Mouse (Mus musculus) heart, adult 11 months (tissue): ENCODE measurements around the gene Pde4d.

ENCODE experiments used
- DNase-seq: peaks from one replicate; pipeline ENCODE4 v3.0.0; 2022

Gene Pde4d

GRCm38 (mm10) chr13:109427541-109427940 is 977.8 kb downstream of the Pde4d start:
- peak; percentile 66 for DNase-seq

GRCm38 (mm10) chr13:109429544-109429943 is 979.8 kb downstream of the Pde4d start:
- DNase-seq: peak; percentile 54

- no peak for DNase-seq
These were observed 987.6 kb downstream of the Pde4d start for GRCm38 (mm10) chr13:109437231-109437776.

- no peak for DNase-seq
These were observed 989.9 kb downstream of the Pde4d start for GRCm38 (mm10) chr13:109439436-109440161.

GRCm38 (mm10) chr13:109440331-109440730 is 990.6 kb downstream of the Pde4d start:
- DNase-seq: peak; percentile 98

DNA sequence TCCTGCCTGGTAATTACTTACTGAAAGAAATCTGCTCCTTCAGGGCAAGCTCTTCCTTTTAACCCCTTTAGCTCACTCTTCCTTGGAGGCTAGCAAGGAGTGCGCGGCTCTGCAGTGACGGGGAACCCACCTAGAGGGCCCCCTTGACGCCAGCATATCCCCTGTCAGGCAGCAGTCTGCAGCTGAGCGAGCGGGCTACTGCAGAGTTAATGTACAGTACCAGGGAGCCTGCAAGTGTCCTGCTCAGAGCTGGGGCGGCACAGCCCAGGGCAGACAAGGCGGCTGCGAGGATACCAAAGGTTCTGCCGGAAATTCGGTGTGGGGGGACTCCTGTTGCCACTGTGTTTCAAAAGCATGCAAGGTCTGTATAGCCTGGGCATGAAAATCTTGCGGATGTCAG is 991.1 kb downstream of the Pde4d start:
- peak; percentile 98 for DNase-seq

DNA sequence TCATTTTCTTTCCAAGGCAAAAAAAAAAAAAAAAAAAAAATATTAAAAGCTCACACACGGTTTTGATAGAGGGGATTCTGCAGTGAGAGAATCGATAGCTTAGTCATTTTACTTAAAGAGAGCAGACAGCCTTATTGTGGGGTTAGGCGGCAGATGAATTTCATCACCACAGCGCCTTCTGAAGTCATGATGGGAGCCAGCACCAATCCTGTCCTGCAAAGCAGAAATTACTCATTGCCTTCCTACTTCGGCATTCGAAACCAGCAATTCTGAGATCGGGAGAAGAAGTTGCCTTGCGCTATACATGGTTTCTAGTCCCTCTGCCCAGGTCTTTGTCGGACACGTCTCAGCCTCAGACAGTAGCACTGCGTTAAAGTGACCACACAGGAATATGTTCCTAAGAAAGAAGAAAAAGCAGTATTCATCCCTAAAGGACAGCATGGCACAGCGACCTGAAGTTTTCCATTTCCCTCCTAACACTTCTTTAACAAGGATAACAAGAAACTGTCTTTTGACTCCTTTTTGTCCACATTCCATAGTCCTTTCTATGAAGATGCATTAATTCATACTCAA is 991.7 kb downstream of the Pde4d start:
- DNase-seq: peak; percentile 91

GRCm38 (mm10) chr13:109446138-109446537 is 996.4 kb downstream of the Pde4d start:
- DNase-seq: peak; percentile 78

GRCm38 (mm10) chr13:109448121-109448520 is 998.4 kb downstream of the Pde4d start:
- DNase-seq: no peak

DNA sequence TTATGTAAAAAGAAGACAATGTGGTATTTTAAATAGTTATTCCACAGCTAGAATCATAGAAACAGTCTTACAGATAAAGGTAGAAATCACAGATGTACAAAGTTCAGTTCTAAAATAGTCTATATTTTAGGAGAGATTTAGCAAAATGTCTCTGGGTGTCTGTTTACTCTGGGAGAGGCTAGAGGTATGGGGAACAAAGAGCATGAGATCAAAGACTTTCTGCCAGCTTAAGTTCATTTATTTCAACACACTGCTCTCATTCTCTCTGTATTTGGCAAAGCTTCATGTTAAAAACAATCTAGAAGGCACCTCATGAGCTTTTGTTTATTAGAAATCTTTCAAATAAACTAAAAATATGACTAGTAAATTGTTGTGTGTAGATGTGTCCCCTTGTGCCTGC is 1024.6 kb downstream of the Pde4d start:
- no peak for DNase-seq

DNA sequence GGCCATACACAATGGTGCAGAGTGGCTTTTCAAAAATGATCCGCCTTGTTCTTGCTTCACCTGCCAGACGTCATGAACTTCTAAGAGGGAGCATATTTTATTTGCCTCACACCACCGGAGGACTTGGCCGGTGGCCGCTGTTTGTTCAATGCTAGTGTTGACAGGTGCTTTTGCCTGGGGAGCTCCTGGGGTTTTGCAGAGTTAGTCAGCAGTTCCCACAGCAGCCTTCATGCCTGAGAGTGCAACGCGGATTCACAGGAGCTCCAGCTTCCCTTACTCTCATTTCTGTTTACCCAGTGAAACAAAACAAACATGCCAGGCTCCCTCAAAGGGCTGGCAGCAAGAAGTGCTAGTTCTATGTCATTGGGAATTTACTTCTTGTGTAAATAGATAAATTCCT is 1031.7 kb downstream of the Pde4d start:
- peak; percentile 90 for DNase-seq

DNA sequence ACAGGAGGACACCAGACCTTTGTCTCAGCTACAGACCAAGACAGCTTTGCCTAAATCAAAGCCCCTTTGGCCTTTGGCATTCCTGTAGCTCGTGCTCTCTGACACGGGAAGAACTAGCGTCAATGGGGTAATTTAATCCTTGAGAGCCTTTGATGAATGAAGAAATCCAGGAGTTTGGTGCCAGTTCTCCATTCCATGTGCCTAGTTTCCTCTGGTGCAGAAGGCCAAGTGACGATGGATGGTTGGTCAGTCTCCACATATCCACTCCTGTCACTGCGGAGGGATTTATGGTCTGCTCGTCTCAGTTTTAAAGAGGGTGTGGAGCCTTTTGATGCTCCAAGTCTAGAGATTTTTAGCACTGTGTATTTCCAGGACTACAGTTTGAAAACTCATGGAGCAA is 1036.4 kb downstream of the Pde4d start:
- DNase-seq: no peak

- DNase-seq: no peak
These were observed 1037.6 kb downstream of the Pde4d start for GRCm38 (mm10) chr13:109487378-109487777.

GRCm38 (mm10) chr13:109490853-109491252 is 1041.1 kb downstream of the Pde4d start:
- no peak for DNase-seq

DNA sequence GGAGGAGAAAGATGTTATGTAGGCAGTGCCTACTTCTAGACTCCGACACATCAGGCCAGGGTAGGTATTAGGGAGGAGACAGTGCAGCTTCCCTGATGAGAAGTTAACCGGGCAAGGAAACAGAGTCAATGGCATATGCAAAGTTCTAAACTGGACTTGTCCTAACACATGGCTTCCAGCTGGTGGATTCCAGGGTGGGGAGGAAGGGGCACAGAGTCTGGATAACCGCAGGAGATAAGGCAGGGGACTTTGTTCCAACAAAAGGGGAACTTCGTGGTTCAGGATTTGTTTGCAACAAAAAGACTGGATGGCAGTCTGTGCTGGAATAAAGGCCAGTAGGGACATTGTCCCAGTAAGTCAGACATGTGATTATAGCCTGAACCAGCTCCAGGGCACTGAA is 1042.1 kb downstream of the Pde4d start:
- no peak for DNase-seq

- DNase-seq: no peak
These were observed 1050.6 kb downstream of the Pde4d start for GRCm38 (mm10) chr13:109500336-109500735.

GRCm38 (mm10) chr13:109502796-109503195 is 1053.0 kb downstream of the Pde4d start:
- DNase-seq: no peak

DNA sequence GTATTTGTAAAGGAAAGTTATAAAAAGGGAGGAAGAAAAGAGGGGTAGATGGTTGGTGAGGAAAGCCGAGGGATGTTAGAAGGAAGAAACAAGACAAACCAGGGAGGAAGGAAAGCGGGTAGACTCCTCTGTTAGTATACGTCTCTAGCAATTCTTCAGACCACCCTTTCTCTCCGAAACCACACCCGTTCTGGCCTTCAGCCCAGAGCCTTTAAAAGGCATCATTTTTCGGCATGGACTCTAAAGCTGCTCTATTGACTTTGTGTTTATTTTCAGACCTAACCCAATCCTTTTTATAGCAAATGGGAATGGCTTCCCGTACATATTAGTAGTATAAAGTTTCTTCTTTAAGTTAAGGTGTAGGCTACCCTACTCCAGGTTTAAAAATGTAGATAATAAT is 1057.0 kb downstream of the Pde4d start:
- DNase-seq: no peak

GRCm38 (mm10) chr13:109508472-109508871 is 1058.7 kb downstream of the Pde4d start:
- DNase-seq: no peak

DNA sequence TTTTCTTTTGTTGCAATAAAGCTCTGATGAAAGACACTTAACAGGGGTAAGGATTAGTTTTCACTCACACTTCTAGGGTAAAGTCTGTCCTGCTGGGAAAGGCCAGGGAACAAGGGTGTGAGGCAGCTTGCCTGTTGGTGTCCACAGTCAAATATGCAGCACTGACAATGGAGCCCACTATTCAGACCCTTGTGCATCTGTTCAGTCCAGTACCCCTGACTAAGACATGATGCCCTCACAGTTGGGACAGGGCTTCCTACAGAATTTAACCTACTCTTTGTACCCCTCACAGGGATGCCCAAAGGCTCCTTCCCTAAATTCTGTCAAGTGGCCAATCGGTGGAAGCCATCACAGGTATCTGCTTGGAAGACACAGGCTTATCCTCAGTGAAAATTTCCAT is 1068.4 kb downstream of the Pde4d start:
- peak; percentile 58 for DNase-seq

GRCm38 (mm10) chr13:109519485-109519884 is 1069.7 kb downstream of the Pde4d start:
- peak; percentile 52 for DNase-seq

GRCm38 (mm10) chr13:109519966-109520646 is 1070.4 kb downstream of the Pde4d start:
- no peak for DNase-seq

- no peak for DNase-seq
These were observed 1084.2 kb downstream of the Pde4d start for GRCm38 (mm10) chr13:109533838-109534523.
